17 mouse cellular contexts compared by ENCODE assay signal in the genomic region with DNA sequence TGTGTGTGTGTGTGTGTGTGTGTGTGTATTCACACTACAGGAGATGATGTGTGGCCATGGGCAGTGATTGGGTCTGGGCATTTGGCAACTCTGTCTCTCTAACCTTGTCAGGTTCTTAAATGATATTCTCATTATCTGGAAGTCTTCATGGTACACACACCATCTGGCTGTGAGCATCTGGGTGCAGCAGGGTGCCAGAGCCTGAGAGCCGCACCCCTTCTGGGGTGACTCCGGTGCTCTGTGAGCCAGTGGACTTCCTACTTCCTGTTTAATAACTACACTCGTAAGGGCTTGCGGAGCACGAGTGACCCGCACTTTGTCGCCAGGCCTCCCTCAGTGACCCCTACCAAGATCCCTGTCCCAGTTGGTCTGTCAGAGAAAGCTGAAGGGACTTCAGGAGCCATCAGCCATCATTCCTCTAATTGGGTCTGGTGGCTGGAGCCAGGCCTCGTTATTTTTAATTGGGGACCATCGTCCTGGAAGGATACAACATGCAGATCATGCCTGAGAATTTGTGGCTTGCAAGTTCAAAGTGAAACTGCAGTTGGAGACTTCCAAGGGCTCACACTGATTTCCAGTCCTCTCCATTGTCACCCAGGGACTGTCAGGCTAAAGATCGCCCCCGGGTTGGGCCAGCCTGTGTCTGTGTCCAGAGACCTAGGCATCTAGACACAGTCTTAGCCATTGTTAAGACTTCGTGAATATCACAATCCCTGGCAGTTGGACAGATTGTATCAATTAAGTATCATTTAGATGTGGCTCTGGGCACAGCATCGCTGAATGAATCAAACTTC. TPM values are rescaled to one million over a fixed set of nuclear protein-coding genes. Genes with fewer than 3 reads are reported as not detected.
DNase-seq lines count a peak whose midpoint lies in the region; ATAC-seq and TF ChIP-seq lines count a peak whose summit lies in the region.
"Had no signal": no experiment of that assay in that cellular context is flagged by ENCODE, and none has a peak within 500 bp of the region (broad histone marks: within the 10 kb centered on the region; RNA-seq: fewer than 3 reads in every experiment).

No protein-coding gene starts in this region.

- no peaks in the 10 kb centered on the region for H3K27me3 ChIP-seq in hindbrain, postnatal 0 days (ENCODE audit: insufficient read depth, low read length)
- peaks cover 2% of the 10 kb centered on the region for H3K27me3 ChIP-seq in hindbrain, embryonic 16.5 days (replicated peaks; ENCODE audit: control insufficient read depth, insufficient read depth, low read length)
- 0 out of 2 replicates have a peak, but pooled peaks cover 15% of the 10 kb centered on the region for H3K27me3 ChIP-seq in midbrain, embryonic 15.5 days (replicated peaks)
- peaks cover 3% of the 10 kb centered on the region; the same call in 1 of the 2 replicates for H3K27me3 ChIP-seq in midbrain, embryonic 11.5 days (ENCODE audit: control insufficient read depth, insufficient read depth, low read length)
- no peaks in the 10 kb centered on the region; the same call in 1 of the 2 replicates for H3K27me3 ChIP-seq in forebrain, postnatal 0 days (ENCODE audit: insufficient read depth, low read length)

- WGBS in hindbrain, postnatal 0 days: 60% methylated on average over 13 of the region's 13 CpGs
- WGBS in hindbrain, embryonic 16.5 days: 55% methylated on average over 13 of the region's 13 CpGs
- WGBS in midbrain, embryonic 15.5 days: 47% methylated on average over 13 of the region's 13 CpGs
- WGBS in midbrain, embryonic 11.5 days: 77% methylated on average over 13 of the region's 13 CpGs
- 26% methylated on average over 13 of the region's 13 CpGs for WGBS in forebrain, postnatal 0 days

- 0 out of 2 replicates have a peak, but pooled peaks cover 4% of the 10 kb centered on the region for H3K4me1 ChIP-seq in hindbrain, postnatal 0 days (ENCODE audit: insufficient read depth, low read length)
- no peaks in the 10 kb centered on the region for H3K4me1 ChIP-seq in hindbrain, embryonic 16.5 days (ENCODE audit: control insufficient read depth, insufficient read depth, low read depth, low read length)
- peaks cover 16% of the 10 kb centered on the region for H3K4me1 ChIP-seq in midbrain, embryonic 15.5 days
- H3K4me1 ChIP-seq in midbrain, embryonic 11.5 days (ENCODE audit: control insufficient read depth, insufficient read depth, low read length): peaks cover 2% of the 10 kb centered on the region; the same call in 1 of the 2 replicates
- H3K4me1 ChIP-seq in forebrain, postnatal 0 days (ENCODE audit: insufficient read depth): no peaks in the 10 kb centered on the region
- H3K4me1 ChIP-seq: liver, embryonic 13.5 days had no signal

- TF ChIP-seq CTCF in hindbrain, postnatal 0 days (IDR thresholded peaks at IDR 0.05; ENCODE audit: low read depth): no peak
- TF ChIP-seq CTCF in forebrain, postnatal 0 days (IDR thresholded peaks at IDR 0.05; ENCODE audit: low read depth): no peak

- H3K4me2 ChIP-seq in hindbrain, postnatal 0 days (ENCODE audit: low read depth, low read length): no peak overlapping the region
- no peak overlapping the region for H3K4me2 ChIP-seq in hindbrain, embryonic 16.5 days (ENCODE audit: low read length)
- no peak overlapping the region for H3K4me2 ChIP-seq in midbrain, embryonic 15.5 days
- H3K4me2 ChIP-seq in midbrain, embryonic 11.5 days: no peak overlapping the region
- H3K4me2 ChIP-seq in forebrain, postnatal 0 days (ENCODE audit: low read depth): no peak overlapping the region
- H3K4me2 ChIP-seq: hindbrain, embryonic 14.5 days; liver, embryonic 13.5 days had no signal

- no peaks in the 10 kb centered on the region for H3K9me3 ChIP-seq in hindbrain, postnatal 0 days (ENCODE audit: low read length)
- no peaks in the 10 kb centered on the region for H3K9me3 ChIP-seq in hindbrain, embryonic 16.5 days (ENCODE audit: control insufficient read depth, low read length)
- H3K9me3 ChIP-seq in midbrain, embryonic 15.5 days: no peaks in the 10 kb centered on the region
- H3K9me3 ChIP-seq in midbrain, embryonic 11.5 days (ENCODE audit: control insufficient read depth, low read length): no peaks in the 10 kb centered on the region
- H3K9me3 ChIP-seq in forebrain, postnatal 0 days (ENCODE audit: low read length): no peaks in the 10 kb centered on the region
- H3K9me3 ChIP-seq: liver, embryonic 13.5 days had no signal

- no peak overlapping the region for H3K9ac ChIP-seq in hindbrain, postnatal 0 days (replicated peaks; ENCODE audit: low read length)
- no peak overlapping the region for H3K9ac ChIP-seq in hindbrain, embryonic 16.5 days (ENCODE audit: low read depth, low read length)
- no peak overlapping the region for H3K9ac ChIP-seq in midbrain, embryonic 15.5 days
- H3K9ac ChIP-seq in midbrain, embryonic 11.5 days (ENCODE audit: low read length): no peak overlapping the region
- H3K9ac ChIP-seq in forebrain, postnatal 0 days: no peak overlapping the region
- H3K9ac ChIP-seq: hindbrain, embryonic 14.5 days; liver, embryonic 13.5 days had no signal

- ATAC-seq in hindbrain, postnatal 0 days: no peak
- no peak for ATAC-seq in hindbrain, embryonic 16.5 days
- ATAC-seq in midbrain, embryonic 15.5 days (replicated peaks): 0 out of 2 replicates have a peak, but pooled peaks have one; percentile 4
- ATAC-seq in midbrain, embryonic 11.5 days (ENCODE audit: low FRiP score): no peak
- peak; percentile 68 for ATAC-seq in forebrain, postnatal 0 days
- no peak for ATAC-seq in activated CD4-positive, CD25-positive, alpha-beta regulatory T cell, adult 4 months

- peak; percentile 10 for DNase-seq in hindbrain, postnatal 0 days (ENCODE audit: low spot score)
- DNase-seq in midbrain, embryonic 11.5 days (ENCODE audit: low spot score, missing footprints): no peak
- DNase-seq in forebrain, postnatal 0 days: peak; percentile 27
- peak; percentile 6 for DNase-seq in right cerebral cortex, postnatal 25 days
- no peak for DNase-seq in ovary, postnatal 14 days (ENCODE audit: low spot score)
- DNase-seq: liver, embryonic 13.5 days; spleen, adult 18-20 months had no signal

- H3K4me3 ChIP-seq in hindbrain, postnatal 0 days (ENCODE audit: low read length): no peak overlapping the region
- no peak overlapping the region for H3K4me3 ChIP-seq in hindbrain, embryonic 16.5 days (ENCODE audit: low read length)
- H3K4me3 ChIP-seq in midbrain, embryonic 15.5 days: no peak overlapping the region
- H3K4me3 ChIP-seq in midbrain, embryonic 11.5 days (ENCODE audit: low read depth, low read length): no peak overlapping the region
- no peak overlapping the region for H3K4me3 ChIP-seq in forebrain, postnatal 0 days (ENCODE audit: low read depth, low read length)
- H3K4me3 ChIP-seq: erythroblast, embryonic 14.5 days; liver, embryonic 13.5 days had no signal

- no peak overlapping the region for H3K27ac ChIP-seq in hindbrain, postnatal 0 days
- no peak overlapping the region for H3K27ac ChIP-seq in hindbrain, embryonic 16.5 days (ENCODE audit: low read depth, low read length)
- no peak overlapping the region for H3K27ac ChIP-seq in midbrain, embryonic 15.5 days
- no peak overlapping the region for H3K27ac ChIP-seq in midbrain, embryonic 11.5 days (ENCODE audit: low read depth, low read length)
- H3K27ac ChIP-seq in forebrain, postnatal 0 days (ENCODE audit: low read depth, low read length): no peak overlapping the region
- H3K27ac ChIP-seq: hindbrain, embryonic 14.5 days; liver, embryonic 13.5 days had no signal

- no peaks in the 10 kb centered on the region for H3K36me3 ChIP-seq in hindbrain, postnatal 0 days (ENCODE audit: insufficient read depth, low read length)
- H3K36me3 ChIP-seq in hindbrain, embryonic 16.5 days (ENCODE audit: control insufficient read depth, insufficient read depth, low read length): no peaks in the 10 kb centered on the region
- no peaks in the 10 kb centered on the region for H3K36me3 ChIP-seq in midbrain, embryonic 15.5 days (replicated peaks)
- H3K36me3 ChIP-seq in midbrain, embryonic 11.5 days (ENCODE audit: control insufficient read depth, insufficient read depth, low read length): no peaks in the 10 kb centered on the region
- H3K36me3 ChIP-seq in forebrain, postnatal 0 days (ENCODE audit: insufficient read depth): no peaks in the 10 kb centered on the region
- H3K36me3 ChIP-seq: liver, embryonic 13.5 days had no signal

RNA-seq across cellular contexts. Expression of gene Myo1h, which starts 4.2 kb away (rescaled TPM):
- total RNA-seq in hindbrain, postnatal 0 days (2014; rRNA removed): 0.72 TPM in 1 of 2 replicates, not detected in the other
- polyA plus RNA-seq in hindbrain, postnatal 0 days (2015; fragmentation: Nextera tagmentation; extraction: Ambion mirVana): 0.56 and 0.72 TPM in 2 replicates
- 0.85 and 1.0 TPM in 2 replicates for polyA plus RNA-seq in hindbrain, embryonic 16.5 days (2015; fragmentation: Nextera tagmentation; extraction: Ambion mirVana)
- 0.69 and 1.1 TPM in 2 replicates for polyA plus RNA-seq in midbrain, embryonic 15.5 days (2015; fragmentation: Nextera tagmentation; extraction: Ambion mirVana)
- 0.45 and 0.66 TPM in 2 replicates for polyA plus RNA-seq in midbrain, embryonic 11.5 days (2014; fragmentation: Nextera tagmentation; extraction: Ambion mirVana)
- total RNA-seq in forebrain, postnatal 0 days (2014; rRNA removed): 0.67 and 0.77 TPM in 2 replicates
- polyA plus RNA-seq in forebrain, postnatal 0 days (2015; fragmentation: Nextera tagmentation; extraction: Ambion mirVana): 0.44 and 0.63 TPM in 2 replicates
- polyA plus RNA-seq in activated CD4-positive, CD25-positive, alpha-beta regulatory T cell, adult 4 months (2017; shearing (Covaris generic)): 1 to 10 TPM; 2.2 to 2.8 TPM
- polyA plus RNA-seq: erythroblast, embryonic 14.5 days had no signal

RNA-seq across cellular contexts. Expression of gene Foxn4, which starts 11.2 kb away (rescaled TPM):
- 0.47 and 1.4 TPM in 2 replicates for total RNA-seq in hindbrain, postnatal 0 days (2014; rRNA removed)
- 0.36 and 0.47 TPM in 2 replicates for polyA plus RNA-seq in hindbrain, postnatal 0 days (2015; fragmentation: Nextera tagmentation; extraction: Ambion mirVana)
- polyA plus RNA-seq in hindbrain, embryonic 16.5 days (2015; fragmentation: Nextera tagmentation; extraction: Ambion mirVana): 0.11 and 0.29 TPM in 2 replicates
- 0.88 and 0.89 TPM in 2 replicates for polyA plus RNA-seq in midbrain, embryonic 15.5 days (2015; fragmentation: Nextera tagmentation; extraction: Ambion mirVana)
- polyA plus RNA-seq in midbrain, embryonic 11.5 days (2014; fragmentation: Nextera tagmentation; extraction: Ambion mirVana): 6.5 and 6.9 TPM in 2 replicates
- total RNA-seq in forebrain, postnatal 0 days (2014; rRNA removed): 0.62 and 0.67 TPM in 2 replicates
- polyA plus RNA-seq in forebrain, postnatal 0 days (2015; fragmentation: Nextera tagmentation; extraction: Ambion mirVana): 0.52 and 0.76 TPM in 2 replicates
- polyA plus RNA-seq in activated CD4-positive, CD25-positive, alpha-beta regulatory T cell, adult 4 months (2017; shearing (Covaris generic)): not detected
- total RNA-seq: neutrophil, adult 5-6 weeks had no signal
- polyA plus RNA-seq: C2C12; erythroblast, embryonic 14.5 days; heart, embryonic 14.5 days; kidney, embryonic 14.5 days; liver, embryonic 13.5 days; urinary bladder, adult 2 months had no signal

Comparison
In these comparisons a context has a peak if more than half of its experiments do, and no peak if none do; other contexts are left out.
1. ATAC-seq: peak in midbrain, embryonic 15.5 days (single experiment) and forebrain, postnatal 0 days (single experiment); none in hindbrain, postnatal 0 days (single experiment), hindbrain, embryonic 16.5 days (single experiment), midbrain, embryonic 11.5 days (single experiment) and activated CD4-positive, CD25-positive, alpha-beta regulatory T cell, adult 4 months (single experiment).
2. DNase-seq: peak in hindbrain, postnatal 0 days (single experiment), forebrain, postnatal 0 days (single experiment) and right cerebral cortex, postnatal 25 days (single experiment); none in midbrain, embryonic 11.5 days (single experiment) and ovary, postnatal 14 days (single experiment).